Mouse (Mus musculus) 3134 (cell line): ENCODE results near the gene Sesn2.
A peak's percentile ranks its signal among the peaks of the same experiment; 100 is the strongest.
"Not testable (repeated sequence)": the region's sequence is repeated elsewhere in the genome, so short reads cannot be mapped to it uniquely, and the experiment has no call there.

Experiments
- DNase-seq: peaks from one replicate; pipeline ENCODE4 v3.0.0-alpha.2; 2011; ENCODE audit warnings: low spot score; ENCODE audit not compliant: insufficient read length; ENCODE audit errors: extremely low read depth

Sesn2 gene

DNA sequence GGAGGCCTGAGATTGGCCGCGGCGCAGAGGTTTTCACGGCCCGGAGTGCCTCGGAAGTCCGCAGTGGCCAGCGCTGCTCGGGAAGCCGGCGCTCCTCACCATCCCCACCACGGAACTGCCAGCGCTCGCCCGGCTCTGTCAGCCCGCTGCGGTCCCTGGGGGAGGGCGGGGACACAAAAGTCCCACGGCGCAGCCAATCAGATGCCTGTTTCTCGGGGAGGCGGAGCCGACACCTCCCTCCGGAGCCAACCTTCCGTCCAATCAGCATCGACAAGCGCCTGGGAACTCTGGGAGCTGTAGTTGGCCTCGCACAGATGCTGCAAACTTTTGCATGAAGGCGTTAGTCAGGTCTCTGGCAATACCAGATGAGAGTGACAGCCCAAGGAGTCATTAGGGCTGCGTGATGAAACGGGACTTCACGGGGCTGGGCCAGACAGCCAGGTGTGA is at the start of gene Sesn2:
TSS of gene Sesn2 (minus strand) at position 150 of the 447 bp plus-strand sequence.
- DNase-seq = peak; percentile 98

DNA sequence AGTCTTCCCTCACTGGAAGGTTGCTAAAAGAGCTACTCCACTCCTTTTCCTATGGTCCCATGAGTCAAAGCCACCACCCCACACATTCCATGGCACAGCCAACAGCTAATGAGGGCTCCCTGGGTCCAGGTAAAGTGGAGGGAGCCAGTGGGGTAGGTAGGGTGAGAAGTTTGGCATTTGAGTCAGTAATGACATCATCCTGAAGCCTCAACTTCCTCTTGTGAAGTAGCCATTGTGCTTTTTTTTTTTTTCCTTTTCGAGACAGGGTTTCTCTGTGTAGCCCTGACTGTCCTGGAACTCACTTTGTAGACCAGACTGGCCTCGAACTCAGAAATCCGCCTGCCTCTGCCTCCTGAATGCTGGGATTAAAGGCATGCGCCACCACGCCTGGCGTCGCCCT is 45.2 kb upstream of the Sesn2 start:
- not testable (repeated sequence) for DNase-seq

DNA sequence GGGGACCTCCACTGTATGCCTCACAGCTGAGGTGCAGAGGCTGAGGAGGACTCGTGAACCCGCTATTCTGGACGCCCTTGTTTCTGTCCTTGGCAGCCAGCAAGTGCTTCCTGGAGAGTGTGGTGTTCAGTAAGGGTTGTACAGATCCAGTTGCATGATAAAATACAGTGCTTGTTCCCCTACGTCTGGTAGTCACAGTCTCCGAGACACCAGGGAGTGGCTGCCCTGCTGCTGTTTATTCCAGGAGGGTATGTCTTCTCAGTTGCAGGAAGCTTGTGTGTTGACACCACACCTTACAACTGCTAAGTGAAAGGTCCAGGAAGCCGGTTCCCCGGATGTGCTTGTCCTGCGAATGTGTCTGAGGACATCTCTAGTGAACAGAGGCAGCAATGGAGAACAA is 44.4 kb upstream of the Sesn2 start:
- no peak for DNase-seq

DNA sequence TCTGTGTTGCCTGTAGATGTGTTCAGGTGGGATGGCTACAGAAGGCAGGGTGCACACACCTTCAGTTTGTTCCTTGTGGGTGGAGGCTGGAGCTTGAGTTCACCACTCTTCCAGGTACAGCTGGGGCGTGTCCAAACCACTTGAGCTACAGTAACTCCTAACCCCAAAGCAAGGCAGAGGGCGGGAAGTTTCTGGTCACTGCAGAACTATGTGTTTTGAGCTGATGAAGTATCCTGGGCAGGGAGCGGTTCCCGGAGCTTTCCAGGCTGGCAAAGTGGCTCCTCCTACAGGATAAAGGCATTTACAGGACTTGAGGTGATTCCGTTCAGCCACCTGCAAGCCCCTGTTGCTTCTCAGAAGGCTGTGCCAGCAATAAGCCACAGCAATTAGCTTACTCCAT is 43.9 kb upstream of the Sesn2 start:
- no peak for DNase-seq

DNA sequence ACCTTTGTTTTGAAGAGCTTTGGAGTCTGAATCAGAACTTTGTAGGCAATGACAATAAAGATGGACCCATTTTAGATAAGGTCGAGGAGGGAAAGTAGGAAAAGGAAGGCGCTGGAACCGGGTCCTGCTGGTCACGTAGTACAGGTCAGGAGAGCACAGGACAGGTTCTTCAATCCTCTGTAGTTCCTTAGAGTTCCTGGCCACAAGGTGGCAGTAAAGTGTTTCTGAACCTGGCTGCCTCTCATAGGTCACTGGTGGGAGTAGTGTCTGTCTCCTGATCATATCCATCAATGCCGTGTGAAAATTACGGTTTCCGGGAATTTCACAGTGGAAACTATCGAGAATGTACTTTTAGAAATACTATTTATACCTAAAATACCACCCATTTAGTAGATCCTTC is 35.5 kb upstream of the Sesn2 start:
- DNase-seq = peak; percentile 27

DNA sequence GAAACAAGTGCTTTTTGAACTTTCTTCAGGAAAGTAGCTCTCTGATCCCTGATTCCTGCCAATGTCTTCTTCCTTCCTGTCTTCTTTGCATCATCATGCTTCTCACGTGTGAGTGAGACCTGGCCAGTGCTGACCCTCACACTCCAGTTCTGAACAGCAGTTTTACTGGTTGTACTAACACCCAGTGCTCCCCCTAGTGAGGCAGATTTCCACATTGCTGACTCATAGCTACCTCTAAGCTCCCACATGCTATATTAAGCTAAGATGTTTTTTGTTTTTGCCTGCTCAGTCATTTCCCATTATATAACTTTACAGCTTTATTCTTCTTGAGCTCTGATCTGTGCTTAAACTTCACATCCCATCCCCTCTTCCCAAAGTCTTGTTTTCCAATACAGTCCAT is 32.4 kb upstream of the Sesn2 start:
- no peak for DNase-seq

DNA sequence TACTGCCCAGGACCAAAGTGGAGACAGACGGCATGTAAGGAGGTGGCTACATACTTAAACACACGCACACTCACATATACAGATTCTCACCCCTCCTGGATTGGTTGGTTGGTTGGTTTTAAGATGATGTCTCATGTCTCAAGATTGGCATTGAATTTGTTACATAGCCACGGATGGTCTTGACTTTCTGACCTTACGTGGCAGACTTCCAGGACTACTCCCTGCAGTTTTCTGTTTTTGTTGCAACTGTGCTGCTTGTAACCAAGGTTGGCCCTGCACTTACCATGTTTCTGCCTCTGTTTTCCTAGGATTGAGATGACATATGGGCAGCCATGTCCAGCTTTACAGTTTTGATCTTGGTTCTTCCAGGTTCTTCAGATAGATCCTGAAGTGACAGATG is 31.1 kb upstream of the Sesn2 start:
- no peak for DNase-seq

DNA sequence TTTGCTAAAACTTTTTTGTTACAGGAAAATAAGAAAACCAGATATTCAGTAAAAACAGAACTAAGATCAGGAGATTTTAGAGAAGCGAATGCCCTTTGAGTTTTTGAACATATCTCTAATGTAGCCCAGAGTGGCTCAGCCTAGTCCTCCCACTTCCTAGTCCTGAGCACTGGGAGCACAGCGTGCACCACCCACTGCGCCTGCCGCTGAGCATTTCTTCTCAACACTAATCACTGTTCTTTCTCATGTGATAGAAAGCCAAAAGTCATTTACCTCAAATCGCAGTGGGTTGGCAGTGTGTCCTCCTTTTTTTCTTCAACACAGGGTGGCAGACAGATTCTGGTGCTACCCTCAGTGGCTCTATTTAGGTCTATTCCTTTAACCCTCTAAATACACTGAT is 29.2 kb upstream of the Sesn2 start:
- no peak for DNase-seq

DNA sequence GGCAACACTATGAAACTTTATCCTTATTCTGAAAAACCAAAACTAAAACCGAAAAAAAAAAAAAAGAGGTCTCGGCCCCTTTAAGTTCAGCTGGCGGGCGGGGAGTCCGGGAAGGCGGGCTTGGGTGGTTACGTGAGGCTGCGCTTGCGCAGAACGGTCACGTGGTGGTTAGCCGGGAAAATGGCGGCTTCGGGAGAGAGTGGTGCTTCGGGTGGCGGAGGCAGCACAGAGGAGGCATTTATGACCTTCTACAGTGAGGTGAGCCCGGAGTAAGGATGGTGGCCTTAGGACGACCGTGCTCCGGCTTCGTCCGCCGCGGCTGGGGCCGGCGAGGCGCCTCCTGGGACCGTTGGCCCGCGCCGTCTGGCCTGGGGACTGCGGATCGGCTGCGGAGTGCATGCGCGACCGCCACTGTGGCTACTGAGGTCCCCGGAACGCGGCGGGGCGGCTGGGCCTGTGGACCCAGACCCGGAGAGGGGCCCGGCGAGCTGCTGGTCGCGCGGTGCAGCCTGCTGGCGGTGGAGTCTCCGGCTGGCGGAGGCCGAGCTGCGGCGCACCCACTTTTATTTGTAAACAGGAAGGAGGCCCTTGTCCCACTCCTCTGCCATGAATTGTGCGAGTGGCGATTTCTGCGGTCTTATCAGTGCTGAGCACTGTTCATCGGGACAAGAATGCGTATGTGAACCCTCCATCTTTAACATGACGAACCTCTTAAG is 25.3 kb upstream of the Sesn2 start, which contains the start of gene Dnajc8:
TSS of gene Dnajc8 (plus strand) at position 145 of the 716 bp plus-strand sequence.
- DNase-seq = peak; percentile 87

DNA sequence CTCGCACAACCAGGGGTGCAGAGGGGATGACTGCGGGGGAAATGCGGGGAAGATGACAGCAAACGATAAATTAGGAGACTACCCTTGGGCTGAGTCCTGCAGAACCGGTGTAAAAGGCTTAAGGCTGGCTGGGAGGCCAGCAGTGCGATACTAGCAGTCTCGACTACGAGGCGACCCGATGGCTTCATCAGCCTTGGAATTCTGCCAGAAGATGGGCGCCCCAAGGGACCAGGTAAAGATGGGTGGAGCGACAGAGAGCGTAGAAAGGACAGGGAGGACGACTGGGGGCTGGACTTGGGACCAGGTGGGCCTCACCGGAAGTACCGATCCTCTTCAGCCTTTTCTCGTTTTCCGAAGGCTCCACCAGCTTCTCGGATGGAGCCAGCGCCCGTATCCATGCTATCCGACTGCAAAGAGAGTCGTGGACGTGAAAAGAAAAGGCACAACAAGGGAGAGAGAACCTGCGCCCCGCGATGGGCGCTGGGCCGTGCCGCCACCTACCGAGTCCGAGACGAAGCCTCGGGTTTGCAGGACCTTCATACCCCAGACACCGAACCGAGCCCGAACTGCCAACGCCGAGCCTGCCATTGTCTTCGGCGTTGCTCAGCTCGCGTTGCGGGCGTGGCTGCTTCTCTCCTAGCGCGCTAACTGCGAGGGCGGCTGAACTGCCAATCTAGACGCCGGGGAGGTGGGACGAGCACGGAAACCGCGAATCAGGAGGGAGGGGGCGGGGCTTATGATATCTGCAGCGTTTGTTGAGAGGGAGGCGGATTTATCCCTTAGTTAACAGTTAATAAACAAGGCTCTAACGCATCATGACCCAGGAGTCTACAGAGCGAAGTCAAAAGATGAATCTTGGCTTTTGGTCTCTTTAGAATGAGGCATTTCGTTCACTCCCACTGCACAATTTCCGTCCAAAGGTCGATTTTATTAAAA is 22.9 kb upstream of the Sesn2 start, which contains the start of gene Atpif1:
TSS of gene Atpif1 (minus strand) at position 679 of the 936 bp plus-strand sequence.
- DNase-seq = peak; percentile 93

DNA sequence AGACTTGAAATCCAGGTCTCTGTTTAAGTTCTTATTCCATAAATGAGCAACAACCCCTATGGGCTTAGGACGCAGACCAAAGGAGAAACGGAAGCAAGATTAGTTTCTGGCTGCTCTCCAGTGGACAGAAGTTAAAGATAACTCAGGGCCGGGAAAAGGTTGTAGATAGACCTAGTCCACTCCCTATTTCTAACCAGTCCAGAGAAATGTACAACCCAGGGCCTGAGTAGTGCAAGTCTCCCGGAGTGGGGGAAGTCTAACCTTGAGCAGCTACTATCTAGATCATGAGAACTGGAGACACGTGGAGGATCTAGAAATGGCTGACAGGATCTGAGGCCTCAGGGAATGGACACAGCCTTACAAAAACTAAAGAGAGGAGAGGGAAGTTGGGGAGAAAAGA is 22.2 kb upstream of the Sesn2 start:
- no peak for DNase-seq

DNA sequence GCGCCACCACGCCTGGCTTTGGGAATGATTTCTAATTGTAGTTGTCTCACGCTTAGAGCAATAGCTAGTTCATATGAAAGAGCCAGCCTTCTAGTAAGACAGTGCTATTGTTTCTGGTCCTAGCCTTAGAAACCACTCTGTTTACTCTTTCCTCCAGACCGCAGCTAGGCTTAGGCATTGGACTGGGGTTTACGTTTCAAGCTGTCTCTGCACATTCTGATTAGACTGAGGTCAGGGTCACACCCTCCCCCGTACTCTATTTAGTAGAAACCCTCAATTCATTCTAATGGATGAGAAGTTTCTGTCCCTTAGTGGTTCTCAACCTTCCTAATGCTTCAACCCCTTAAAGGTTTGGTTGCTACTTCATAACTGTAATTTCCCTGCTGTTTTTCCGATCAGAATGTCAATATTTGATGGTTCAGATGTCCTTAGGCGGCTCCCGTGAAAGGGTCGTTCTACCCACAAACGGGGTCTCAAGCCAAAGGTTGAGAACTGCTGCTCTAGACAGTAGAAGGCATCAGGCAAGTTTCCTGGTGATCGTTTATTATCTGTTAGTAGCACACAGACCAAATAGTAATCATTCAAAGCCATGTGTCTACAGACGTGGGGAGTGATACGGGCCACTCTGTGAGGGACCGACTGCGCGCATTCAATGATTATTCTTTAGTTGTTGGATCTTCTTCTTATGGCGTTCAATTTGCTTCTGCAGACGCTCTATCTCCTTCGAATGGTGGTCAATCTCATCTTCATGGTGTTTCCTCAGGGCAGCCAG is 19.9 kb upstream of the Sesn2 start:
- DNase-seq = no peak

DNA sequence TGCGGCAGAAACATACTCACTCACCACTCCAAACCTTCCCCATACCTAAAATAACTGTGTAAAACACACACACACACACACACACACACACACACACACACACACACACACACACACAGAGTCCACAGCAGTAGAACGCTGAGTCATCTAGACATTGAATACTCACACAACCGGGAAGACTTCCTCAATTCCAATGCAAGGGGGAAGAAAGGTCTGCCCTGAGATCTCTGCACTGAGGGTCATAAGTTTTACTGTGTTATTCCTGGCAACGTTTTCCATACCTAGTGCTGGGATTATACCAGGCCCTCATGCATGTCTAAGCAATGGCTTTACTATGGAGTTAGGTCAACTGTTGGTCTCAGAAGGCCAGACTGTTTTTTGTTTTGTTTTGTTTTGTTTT is 19.0 kb upstream of the Sesn2 start:
- DNase-seq = no peak

DNA sequence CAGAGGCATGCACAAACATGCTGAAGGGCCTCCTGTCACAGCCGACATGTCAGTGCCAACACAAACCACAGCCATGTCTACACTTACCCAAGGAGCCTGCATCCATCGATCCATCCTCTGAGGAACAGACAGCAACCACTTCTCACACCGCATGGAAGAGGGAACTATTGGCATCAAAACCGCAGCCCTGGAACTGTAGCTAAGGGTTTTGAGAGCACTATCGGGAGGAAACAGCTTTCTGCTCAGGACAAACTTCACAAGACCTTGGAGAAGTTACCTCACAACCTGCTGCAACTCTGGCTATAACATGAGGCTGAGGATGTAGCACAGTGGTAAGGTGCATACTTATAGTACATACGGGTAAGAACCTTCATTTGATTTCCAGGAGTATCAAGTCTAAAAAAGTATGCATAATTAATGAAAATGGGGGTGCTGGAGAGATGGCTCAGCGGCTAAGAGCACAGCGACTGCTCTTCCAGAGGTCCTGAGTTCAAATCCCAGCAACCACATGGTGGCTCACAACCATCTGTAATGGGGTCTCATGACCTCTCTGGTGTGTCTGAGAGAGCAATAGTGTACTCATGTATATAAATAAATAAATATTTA is 17.7 kb upstream of the Sesn2 start:
- no peak for DNase-seq

DNA sequence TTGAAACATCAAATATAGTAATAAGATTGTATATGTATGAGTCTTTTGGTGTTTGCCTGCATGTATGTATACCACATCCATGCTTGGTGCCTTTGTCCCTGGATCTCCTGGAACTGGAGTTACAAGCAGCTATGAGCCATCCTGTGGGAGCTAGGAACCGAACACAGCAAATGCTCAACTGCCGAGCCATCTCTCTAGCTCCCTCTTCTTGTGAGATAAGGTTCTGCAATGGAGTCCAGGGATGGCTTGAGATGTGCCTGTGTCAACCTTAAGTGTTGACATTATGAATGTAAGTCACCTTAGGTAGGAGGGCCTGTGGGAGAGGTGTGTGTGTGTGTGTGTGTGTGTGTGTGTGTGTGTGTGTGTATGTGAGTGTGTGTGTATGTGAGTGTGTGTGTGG is 16.4 kb upstream of the Sesn2 start:
- DNase-seq = no peak

DNA sequence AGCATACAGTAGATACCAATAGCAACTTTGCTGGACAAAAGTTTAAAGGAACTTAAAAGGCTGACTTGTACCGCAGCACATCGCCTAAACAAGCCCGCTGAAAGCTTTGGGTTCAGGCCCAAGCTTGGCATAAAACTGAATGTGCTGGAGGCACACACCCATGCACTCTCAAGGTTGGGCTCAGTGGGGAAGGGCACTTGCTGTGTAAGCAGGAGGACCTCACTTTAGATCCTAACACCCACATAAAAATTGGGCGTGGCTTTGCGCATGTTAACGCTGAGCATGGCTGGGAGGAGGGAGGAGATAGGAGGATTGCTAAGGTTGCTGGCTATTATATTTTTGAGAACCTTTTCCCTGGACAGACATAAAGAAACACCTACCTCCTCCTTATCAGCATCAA is 14.5 kb upstream of the Sesn2 start:
- DNase-seq = no peak

DNA sequence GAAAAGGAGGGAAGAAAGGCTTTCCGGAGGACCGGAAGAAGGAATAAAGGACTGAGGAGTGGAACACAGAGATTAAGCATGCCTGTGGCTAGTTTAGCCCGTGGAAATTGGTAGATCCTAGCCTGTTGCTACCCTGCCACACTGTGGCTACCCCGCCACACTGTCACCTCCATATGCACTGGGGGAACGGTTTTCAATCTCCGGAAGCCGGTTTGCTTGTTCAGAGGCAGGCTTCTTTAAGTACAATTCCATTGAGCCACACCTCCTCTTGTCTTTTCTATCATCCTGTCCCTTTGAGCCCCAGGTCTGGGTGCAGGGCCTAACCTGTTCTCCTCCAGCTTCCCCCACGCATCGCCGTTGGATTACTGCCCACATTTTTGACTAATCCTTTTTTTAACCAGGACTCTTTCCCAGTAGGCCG is 14.0 kb upstream of the Sesn2 start:
- DNase-seq = no peak

DNA sequence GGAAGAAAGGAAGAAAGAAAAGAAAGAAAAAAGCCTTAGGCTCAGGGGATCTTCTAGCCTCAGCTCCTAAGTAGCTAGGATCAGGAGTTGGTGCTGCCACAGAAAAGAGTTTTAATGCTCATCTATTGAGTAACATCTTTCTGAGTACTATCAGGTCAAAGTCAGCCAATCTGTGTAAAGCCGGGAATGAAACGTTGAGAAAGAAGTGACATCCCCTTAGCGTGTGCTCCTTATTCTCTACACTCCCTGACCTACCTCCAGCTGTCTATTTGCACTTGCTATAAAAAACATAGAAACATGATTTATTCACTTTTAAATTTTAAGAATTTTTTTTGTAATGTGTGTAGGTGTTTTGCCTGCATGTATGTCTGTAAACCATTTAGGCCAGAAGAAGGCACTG is 8.9 kb upstream of the Sesn2 start:
- no peak for DNase-seq

DNA sequence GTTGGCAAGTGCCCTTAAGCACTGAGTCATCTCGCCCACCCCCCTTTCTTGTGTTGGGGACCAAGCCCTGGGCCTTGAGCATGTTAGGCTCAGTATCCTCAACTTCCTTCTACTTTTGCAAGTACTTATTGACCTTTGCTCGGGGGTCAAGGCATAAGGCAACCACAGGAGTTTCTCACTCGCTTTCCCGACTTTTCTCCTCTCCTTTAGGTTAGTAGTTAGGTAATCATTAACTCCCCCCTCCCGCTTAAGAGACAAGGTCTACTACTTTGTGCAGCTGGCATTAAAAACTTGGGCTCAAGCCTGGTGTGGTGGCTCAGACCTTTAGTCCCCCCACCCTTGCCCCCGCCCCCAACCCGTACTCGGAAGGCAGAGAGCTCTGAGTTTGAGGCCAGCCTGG is 7.8 kb upstream of the Sesn2 start:
- DNase-seq = no peak

DNA sequence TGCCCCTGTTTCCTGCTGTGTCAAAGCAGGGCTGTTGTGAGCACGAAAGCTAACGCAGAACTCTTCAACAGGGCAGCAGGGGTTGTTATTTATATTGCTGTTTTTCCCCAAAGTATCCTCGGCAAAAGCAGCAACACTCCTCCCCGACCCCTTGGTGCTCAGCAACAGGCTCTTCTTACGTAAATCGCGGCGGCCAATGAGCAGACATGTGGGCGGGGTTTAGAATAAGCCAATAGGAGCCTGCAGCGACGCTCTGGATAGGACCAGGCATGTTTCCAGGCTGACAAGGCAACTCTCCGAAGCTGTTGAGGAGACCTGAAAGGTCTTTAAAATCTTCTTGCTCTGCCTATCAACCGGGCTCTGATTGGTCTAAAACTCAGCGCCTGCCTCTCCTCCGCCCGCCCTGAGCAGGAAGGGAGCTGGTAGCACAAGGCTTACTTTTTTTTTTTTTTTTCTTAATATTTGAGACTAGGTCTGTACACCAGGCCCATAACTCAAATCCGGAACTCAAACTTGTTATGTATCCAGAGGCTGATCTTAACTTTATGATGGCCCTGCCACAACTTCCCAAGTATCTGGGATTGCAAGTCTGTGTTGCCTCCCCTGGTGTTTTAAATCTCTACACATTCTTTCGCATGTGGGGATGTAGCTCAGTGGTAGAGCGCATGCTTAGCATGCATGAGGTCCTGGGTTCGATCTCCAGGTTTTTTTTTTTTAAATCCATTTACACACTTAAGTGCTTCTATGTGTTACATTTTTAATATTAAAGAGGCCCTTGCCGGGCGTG is 5.3 kb upstream of the Sesn2 start:
- DNase-seq = peak; percentile 82
